Mouse (Mus musculus): Measurements from ENCODE around the gene Anp32a. TPM values are rescaled to one million over a fixed set of nuclear protein-coding genes. Genes with fewer than 3 reads are reported as not detected.

Anp32a gene
- polyA plus RNA-seq, 1 experiment from 2014 or later = 176 TPM

DNA sequence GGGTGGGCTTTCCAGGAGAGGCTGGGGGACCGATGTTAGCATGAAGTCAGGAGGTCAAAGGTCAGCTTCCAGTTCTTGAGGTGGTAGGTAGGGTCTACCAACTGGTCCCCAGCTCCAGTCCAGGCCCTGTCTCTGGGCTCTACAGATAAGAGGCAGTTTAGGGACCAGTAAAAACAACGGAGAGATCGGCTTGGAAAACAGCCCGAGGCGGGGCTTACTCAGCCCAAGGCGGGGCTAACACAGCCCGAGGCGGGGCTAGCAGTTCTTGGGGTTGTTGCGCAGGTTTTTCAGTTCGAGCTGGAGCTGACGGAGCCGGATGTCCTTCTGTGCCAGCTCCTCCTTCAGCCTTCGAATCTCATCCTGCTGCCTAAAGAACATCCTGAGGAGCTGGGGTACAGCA lies 79.9 kb downstream of the Anp32a start:
- Histone ChIP-seq H3K4me3 (peak overlapping the region; percentile 34), H3K9me3 (replicated peaks) (no peaks in the 10 kb centered on the region), H3K36me3 (no peaks in the 10 kb centered on the region), H3K4me2 (peak overlapping the region; percentile 54), H3K9ac (no peak overlapping the region), H3K27me3 (no peaks in the 10 kb centered on the region), H3K4me1 (replicated peaks) (peaks cover 38% of the 10 kb centered on the region), H3K27ac (peak overlapping the region; percentile 79)
- WGBS = 10% methylated on average over 13 of the region's 13 CpGs
- ATAC-seq (replicated peaks; ENCODE audit: insufficient number of reproducible peaks, insufficient read depth, low FRiP score, low read depth) = peak; percentile 75

DNA sequence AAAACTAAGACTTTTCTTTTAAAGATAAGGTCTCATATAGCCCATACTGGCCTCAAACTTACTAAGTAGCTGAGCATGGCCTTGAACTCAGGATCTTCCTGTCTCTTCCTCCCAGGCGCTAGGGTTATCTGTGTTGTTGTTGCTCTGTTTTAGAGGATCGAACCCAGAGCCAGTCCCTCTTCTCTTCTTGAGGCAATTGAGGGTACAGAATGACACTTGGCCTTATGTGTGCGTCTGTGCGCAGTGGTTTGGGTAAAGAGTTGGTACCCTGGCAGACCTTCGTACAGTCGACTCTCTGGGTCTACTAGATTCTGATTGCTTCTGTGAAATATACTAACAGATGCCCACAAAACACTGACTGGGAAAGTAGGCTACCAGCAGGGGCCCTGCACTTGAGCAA lies 80.8 kb downstream of the Anp32a start:
- Histone ChIP-seq H3K9ac (no peak overlapping the region), H3K27me3 (no peaks in the 10 kb centered on the region), H3K4me3 (no peak overlapping the region), H3K36me3 (no peaks in the 10 kb centered on the region), H3K9me3 (replicated peaks) (no peaks in the 10 kb centered on the region), H3K27ac (0 out of 2 replicates have a peak overlapping the region, but pooled peaks have one; percentile 79), H3K4me2 (no peak overlapping the region), H3K4me1 (replicated peaks) (peaks cover 30% of the 10 kb centered on the region)
- no peak for ATAC-seq (replicated peaks; ENCODE audit: insufficient number of reproducible peaks, insufficient read depth, low FRiP score, low read depth)
- 95% methylated on average over 6 of the region's 6 CpGs for WGBS

- Histone ChIP-seq H3K9me3 (replicated peaks) (no peaks in the 10 kb centered on the region), H3K36me3 (no peaks in the 10 kb centered on the region), H3K4me3 (no peak overlapping the region), H3K4me1 (replicated peaks) (peaks cover 27% of the 10 kb centered on the region), H3K9ac (no peak overlapping the region), H3K27me3 (no peaks in the 10 kb centered on the region), H3K4me2 (no peak overlapping the region), H3K27ac (peak overlapping the region; percentile 33; the same call in 1 of the 2 replicates)
- 61% methylated on average over 10 of the region's 10 CpGs for WGBS
- ATAC-seq (replicated peaks; ENCODE audit: insufficient number of reproducible peaks, insufficient read depth, low FRiP score, low read depth) = no peak
Measured at GRCm38 (mm10) chr9:62422926-62423325, 81.8 kb downstream of the Anp32a start.

DNA sequence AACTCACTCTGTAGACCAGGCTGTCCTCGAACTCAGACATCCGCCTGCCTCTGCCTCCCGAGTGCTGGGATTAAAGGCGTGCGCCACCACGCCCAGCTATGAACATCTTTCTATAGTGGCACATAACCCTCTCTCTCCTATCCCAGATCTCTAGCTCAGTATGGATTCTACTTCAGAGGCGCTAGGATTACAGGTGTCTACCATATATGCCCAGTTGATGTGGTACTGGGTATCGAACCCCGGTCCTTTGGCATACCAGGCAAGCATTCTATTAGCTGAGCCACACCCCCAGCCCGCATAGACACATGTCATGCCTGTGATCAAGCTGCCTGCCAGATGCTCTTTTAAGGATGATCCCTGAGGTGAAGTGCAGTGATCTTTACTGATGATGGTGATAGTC lies 82.8 kb downstream of the Anp32a start:
- WGBS = 95% methylated on average over 10 of the region's 10 CpGs
- Histone ChIP-seq H3K4me2 (no peak overlapping the region), H3K9me3 (replicated peaks) (no peaks in the 10 kb centered on the region), H3K36me3 (no peaks in the 10 kb centered on the region), H3K27me3 (no peaks in the 10 kb centered on the region), H3K4me3 (no peak overlapping the region), H3K9ac (no peak overlapping the region), H3K4me1 (replicated peaks) (peaks cover 27% of the 10 kb centered on the region), H3K27ac (no peak overlapping the region)
- no peak for ATAC-seq (replicated peaks; ENCODE audit: insufficient number of reproducible peaks, insufficient read depth, low FRiP score, low read depth)

DNA sequence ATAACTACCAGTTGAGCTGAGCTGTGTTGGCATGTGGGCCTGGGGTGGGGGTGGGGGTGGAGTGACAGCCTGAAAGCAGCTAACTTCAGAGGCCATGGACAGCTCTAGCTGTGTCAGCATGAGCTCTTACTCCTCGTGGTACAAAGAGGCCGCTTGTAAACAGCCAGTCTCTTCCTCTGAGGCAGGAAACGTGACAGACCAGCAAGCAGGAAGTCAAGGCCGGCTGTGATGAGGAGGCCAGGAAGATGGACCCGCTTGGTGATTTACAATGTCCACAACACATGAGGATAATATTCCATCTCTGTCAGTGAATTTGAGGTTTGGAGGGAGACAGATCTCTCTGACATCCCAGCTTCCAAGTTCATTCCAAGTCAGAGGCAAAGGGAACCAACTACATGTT lies 84.2 kb downstream of the Anp32a start:
- ATAC-seq (replicated peaks; ENCODE audit: insufficient number of reproducible peaks, insufficient read depth, low FRiP score, low read depth) = no peak
- Histone ChIP-seq H3K36me3 (no peaks in the 10 kb centered on the region), H3K27ac (peak overlapping the region; percentile 57; the same call in 1 of the 2 replicates), H3K4me2 (no peak overlapping the region), H3K4me3 (no peak overlapping the region), H3K27me3 (no peaks in the 10 kb centered on the region), H3K9me3 (replicated peaks) (no peaks in the 10 kb centered on the region), H3K4me1 (replicated peaks) (peaks cover 19% of the 10 kb centered on the region), H3K9ac (no peak overlapping the region)
- 37% methylated on average over 5 of the region's 5 CpGs for WGBS

DNA sequence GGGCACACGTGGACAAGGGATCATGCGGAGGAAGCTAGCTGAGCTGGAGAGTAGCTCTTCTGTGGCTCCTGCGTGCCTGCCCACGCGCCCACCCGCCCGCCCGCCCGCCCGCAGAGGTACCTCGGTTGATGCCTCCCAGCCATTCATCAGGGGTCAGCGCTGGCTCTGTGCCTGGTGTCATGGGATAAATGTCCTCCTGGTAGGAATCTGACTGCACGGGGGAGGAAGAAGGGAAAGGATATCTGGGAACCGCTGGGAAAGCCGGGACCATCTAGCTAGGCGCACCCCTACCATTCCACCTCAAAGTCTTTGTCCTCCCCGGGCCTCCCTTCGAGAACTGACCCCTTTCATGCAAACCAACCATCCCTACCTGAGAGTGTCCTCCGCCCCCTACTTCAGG lies 84.9 kb downstream of the Anp32a start:
- H3K9me3 ChIP-seq (replicated peaks) = no peaks in the 10 kb centered on the region
- H3K4me3 ChIP-seq = no peak overlapping the region
- no peak for ATAC-seq (replicated peaks; ENCODE audit: insufficient number of reproducible peaks, insufficient read depth, low FRiP score, low read depth)
- H3K9ac ChIP-seq = no peak overlapping the region
- H3K4me1 ChIP-seq (replicated peaks) = peaks cover 13% of the 10 kb centered on the region
- H3K27ac ChIP-seq = no peak overlapping the region
- H3K36me3 ChIP-seq = no peaks in the 10 kb centered on the region
- 75% methylated on average over 18 of the region's 19 CpGs for WGBS
- H3K4me2 ChIP-seq = no peak overlapping the region
- no peaks in the 10 kb centered on the region for H3K27me3 ChIP-seq

DNA sequence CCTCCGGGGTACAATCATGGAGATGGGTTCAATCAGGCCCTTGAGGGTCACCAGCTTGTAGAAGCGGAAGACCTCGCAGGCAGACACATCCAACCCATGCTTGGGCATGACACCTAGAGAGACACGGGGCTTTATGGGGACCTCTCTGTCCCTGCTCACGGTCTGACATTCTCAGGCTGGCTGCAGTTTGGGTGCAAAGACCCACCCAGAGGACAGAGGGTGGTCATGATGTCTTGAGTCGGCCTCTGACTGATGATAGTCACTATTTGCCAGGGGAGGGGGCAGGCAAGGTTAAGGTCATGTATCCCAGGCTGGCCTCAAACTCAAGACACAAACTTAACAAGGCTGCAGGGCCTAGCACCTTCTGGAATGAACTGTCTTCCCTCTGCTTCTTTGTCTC lies 85.4 kb downstream of the Anp32a start:
- no peak for ATAC-seq (replicated peaks; ENCODE audit: insufficient number of reproducible peaks, insufficient read depth, low FRiP score, low read depth)
- 88% methylated on average over 6 of the region's 6 CpGs for WGBS
- no peak overlapping the region for H3K4me3 ChIP-seq
- H3K27me3 ChIP-seq = no peaks in the 10 kb centered on the region
- no peaks in the 10 kb centered on the region for H3K9me3 ChIP-seq (replicated peaks)
- no peak overlapping the region for H3K9ac ChIP-seq
- peaks cover 8% of the 10 kb centered on the region for H3K4me1 ChIP-seq (replicated peaks)
- no peak overlapping the region for H3K4me2 ChIP-seq
- H3K36me3 ChIP-seq = no peaks in the 10 kb centered on the region
- no peak overlapping the region for H3K27ac ChIP-seq

DNA sequence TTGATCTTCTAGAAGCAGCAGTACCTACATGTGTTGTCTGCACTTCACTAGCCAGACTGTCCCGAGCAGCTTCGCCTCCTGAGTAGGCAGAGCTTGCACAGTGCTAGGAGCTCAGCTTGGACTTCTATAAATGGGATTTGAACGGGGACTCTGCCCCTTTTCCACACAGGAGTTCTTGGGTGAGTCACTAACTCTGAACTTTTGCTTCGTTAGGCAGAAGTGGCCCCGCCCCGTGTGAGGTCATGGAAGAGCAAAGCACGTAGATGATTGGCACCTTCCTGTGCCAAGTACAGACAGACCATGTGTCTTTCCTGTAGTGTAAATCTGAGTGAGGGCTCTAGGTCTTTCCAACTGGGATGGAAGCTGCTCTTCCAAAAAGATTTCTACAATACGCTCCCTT lies 85.9 kb downstream of the Anp32a start:
- H3K36me3 ChIP-seq = no peaks in the 10 kb centered on the region
- peaks cover 7% of the 10 kb centered on the region; the same call in 1 of the 2 replicates for H3K4me1 ChIP-seq (replicated peaks)
- H3K4me2 ChIP-seq = no peak overlapping the region
- 67% methylated on average over 8 of the region's 8 CpGs for WGBS
- H3K4me3 ChIP-seq = no peak overlapping the region
- no peaks in the 10 kb centered on the region for H3K27me3 ChIP-seq
- no peak for ATAC-seq (replicated peaks; ENCODE audit: insufficient number of reproducible peaks, insufficient read depth, low FRiP score, low read depth)
- H3K27ac ChIP-seq = no peak overlapping the region
- H3K9ac ChIP-seq = no peak overlapping the region
- no peaks in the 10 kb centered on the region for H3K9me3 ChIP-seq (replicated peaks)

Other genes with a start within 250 kb of the Anp32a start
- gene Glce, start 218.6 kb upstream of the Anp32a start, polyA plus RNA-seq (2015; fragmentation: Nextera tagmentation; extraction: Ambion mirVana) = 7.5 and 10.8 TPM in 2 replicates
- gene Spesp1, start 59.1 kb upstream of the Anp32a start, polyA plus RNA-seq (2015; fragmentation: Nextera tagmentation; extraction: Ambion mirVana) = not detected in 2 replicates
- 5.7 and 8.4 TPM in 2 replicates for gene Coro2b, start 195.8 kb downstream of the Anp32a start, polyA plus RNA-seq (2015; fragmentation: Nextera tagmentation; extraction: Ambion mirVana)